Mouse (Mus musculus): ENCODE results near the gene Akip1. TPM values are rescaled to one million over a fixed set of nuclear protein-coding genes. Genes with fewer than 3 reads are reported as not detected.

Gene Akip1
- polyA plus RNA-seq, 2 experiments from 2014 or later: 28.6 to 32.8 TPM

GRCm38 (mm10) chr7:109707023-109707785 is 3.7 kb downstream of the Akip1 start:
- ATAC-seq: peak; percentile 61

- ATAC-seq: no peak
These were observed 5.5 kb downstream of the Akip1 start for GRCm38 (mm10) chr7:109708961-109709382.

- no peak for ATAC-seq
These were observed 6.6 kb downstream of the Akip1 start for GRCm38 (mm10) chr7:109710069-109710468.

GRCm38 (mm10) chr7:109712198-109712597 is 8.7 kb downstream of the Akip1 start:
- ATAC-seq: no peak

- ATAC-seq: no peak
These were observed 10.0 kb downstream of the Akip1 start for GRCm38 (mm10) chr7:109713434-109713982.

GRCm38 (mm10) chr7:109719286-109719685 is 15.8 kb downstream of the Akip1 start:
- no peak for ATAC-seq

GRCm38 (mm10) chr7:109722618-109723017 is 19.1 kb downstream of the Akip1 start:
- ATAC-seq: no peak

- no peak for ATAC-seq
These were observed 19.6 kb downstream of the Akip1 start for GRCm38 (mm10) chr7:109723114-109723513.

GRCm38 (mm10) chr7:109723697-109724096 is 20.2 kb downstream of the Akip1 start, which contains the start of gene BC051019:
BC051019 (minus strand) TSS chr7:109723850.
- ATAC-seq: no peak

- ATAC-seq: no peak
These were observed 28.1 kb downstream of the Akip1 start, which contains the start of gene Ascl3 for GRCm38 (mm10) chr7:109731626-109732025. Ascl3 (minus strand) TSS chr7:109731726.

- no peak for ATAC-seq
These were observed 31.3 kb downstream of the Akip1 start for GRCm38 (mm10) chr7:109734806-109735205.

GRCm38 (mm10) chr7:109739822-109740370 is 36.4 kb downstream of the Akip1 start:
- ATAC-seq: no peak

- peak; percentile 73 for ATAC-seq
These were observed 37.6 kb downstream of the Akip1 start for GRCm38 (mm10) chr7:109741060-109741459.

GRCm38 (mm10) chr7:109741703-109742102 is 38.2 kb downstream of the Akip1 start:
- ATAC-seq: peak; percentile 72

- no peak for ATAC-seq
These were observed 44.3 kb downstream of the Akip1 start for GRCm38 (mm10) chr7:109747747-109748146.

- peak; percentile 44 for ATAC-seq
These were observed 48.0 kb downstream of the Akip1 start for GRCm38 (mm10) chr7:109751427-109752007.

GRCm38 (mm10) chr7:109752008-109752925 is 48.8 kb downstream of the Akip1 start, which contains the start of gene Tmem9b:
Tmem9b (minus strand) TSS chr7:109752875.
- peak; percentile 91 for ATAC-seq

- ATAC-seq: no peak
These were observed 50.5 kb downstream of the Akip1 start for GRCm38 (mm10) chr7:109754034-109754433.

GRCm38 (mm10) chr7:109756291-109756690 is 52.8 kb downstream of the Akip1 start:
- no peak for ATAC-seq
